Mouse (Mus musculus): ENCODE results near the gene Scfd2.

GRCm38 (mm10) chr5:74206038-74206437, 325.5 kb downstream of the Scfd2 start:
- TF ChIP-seq POLR2A (IDR thresholded peaks at IDR 0.05; ENCODE audit: extremely low read depth, insufficient read depth, low read length) (no peak), CTCF (IDR thresholded peaks at IDR 0.05; ENCODE audit: extremely low read depth, insufficient read depth, low read length) (no peak)
